Mouse (Mus musculus) cortical plate, adult 2 months (tissue): ENCODE results near the gene Mfsd6. TPM values are rescaled to one million over a fixed set of nuclear protein-coding genes. Genes with fewer than 3 reads are reported as not detected.
"Not testable (repeated sequence)": the region's sequence is repeated elsewhere in the genome, so short reads cannot be mapped to it uniquely, and the experiment has no call there.

Experiments used
- H3K27ac ChIP-seq: fragments of 200-500 bp; 2 replicates; pipeline ENCODE4 v1.5.1; 2012; ENCODE audit warnings: low read length, control low read depth, inconsistent platforms; ENCODE audit not compliant: insufficient read depth
- H3K4me1 ChIP-seq: fragments of 200-500 bp; 2 replicates; pipeline ENCODE4 v1.6.1; 2011; ENCODE audit warnings: low read length; ENCODE audit not compliant: control insufficient read depth, insufficient read depth
- H3K4me3 ChIP-seq: fragments of 200-500 bp; 2 replicates; pipeline ENCODE4 v1.5.1; 2011; ENCODE audit warnings: mild to moderate bottlenecking, low read length, control low read depth; ENCODE audit not compliant: insufficient read depth
- CTCF ChIP-seq: fragments of 200-500 bp; IDR thresholded peaks from 2 replicates; pipeline ENCODE4 v1.5.1; 2011; ENCODE audit warnings: mild to moderate bottlenecking, control low read depth, low read length; ENCODE audit not compliant: insufficient read depth; ENCODE audit errors: extremely low read depth
- POLR2A ChIP-seq: fragments of 200-500 bp; IDR thresholded peaks from 2 replicates; pipeline ENCODE4 v1.6.1; 2011; ENCODE audit warnings: mild to moderate bottlenecking, low read length, control low read depth; ENCODE audit not compliant: insufficient read depth; ENCODE audit errors: extremely low read depth
- polyA plus RNA-seq: library from polyadenylated mRNA; depleted of rRNA; stranded (reverse); fragments of >200 nt; gene quantifications from 2 replicates; pipeline ENCODE4 v1.2.3, GENCODE M21; 2012

Gene Mfsd6
- polyA plus RNA-seq, 1 experiment, result 45.8 TPM

GRCm38 (mm10) chr1:52714021-52714420, 13.2 kb downstream of the Mfsd6 start:
- H3K4me3 ChIP-seq, result no peak overlapping the region
- H3K27ac ChIP-seq, result 0 out of 2 replicates have a peak overlapping the region, but pooled peaks have one; percentile 35
- TF ChIP-seq POLR2A, result no peak
- no peak for TF ChIP-seq CTCF
- peaks cover 10% of the 10 kb centered on the region; the same call in 1 of the 2 replicates for H3K4me1 ChIP-seq

GRCm38 (mm10) chr1:52708745-52709144, 18.5 kb downstream of the Mfsd6 start:
- H3K27ac ChIP-seq, result no peak overlapping the region
- H3K4me3 ChIP-seq, result no peak overlapping the region
- H3K4me1 ChIP-seq, result peaks cover 5% of the 10 kb centered on the region; the same call in 1 of the 2 replicates
- TF ChIP-seq CTCF (no peak), POLR2A (no peak)

- H3K27ac ChIP-seq, result no peak overlapping the region
- H3K4me3 ChIP-seq, result no peak overlapping the region
- no peak for TF ChIP-seq CTCF
- TF ChIP-seq POLR2A, result no peak
- peaks cover 4% of the 10 kb centered on the region; the same call in 1 of the 2 replicates for H3K4me1 ChIP-seq
Observed at GRCm38 (mm10) chr1:52707030-52707429, 20.2 kb downstream of the Mfsd6 start.

- no peak for TF ChIP-seq CTCF
- Histone ChIP-seq H3K27ac (no peak overlapping the region), H3K4me1 (peaks cover 5% of the 10 kb centered on the region; the same call in 1 of the 2 replicates), H3K4me3 (no peak overlapping the region)
Observed at GRCm38 (mm10) chr1:52702738-52703491, 24.3 kb downstream of the Mfsd6 start.

DNA sequence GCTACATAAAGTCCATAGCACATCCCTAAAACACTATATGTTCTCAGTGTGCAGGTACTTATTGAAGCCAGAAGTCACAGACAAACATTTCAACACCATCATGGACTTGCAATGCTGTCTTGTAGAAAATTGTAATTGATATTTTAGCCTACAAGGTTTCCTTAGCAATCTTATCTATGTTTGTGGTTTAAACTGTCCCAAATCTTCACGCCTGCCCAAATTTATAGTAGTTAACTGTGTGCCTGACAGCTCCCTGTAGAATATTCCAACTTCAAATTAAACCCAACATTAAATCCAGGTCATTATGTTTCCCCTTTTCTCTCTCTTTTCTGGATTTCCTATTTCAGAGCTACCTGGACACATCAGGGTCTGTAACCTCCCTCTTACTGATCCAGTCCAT, 25.3 kb downstream of the Mfsd6 start:
- Histone ChIP-seq H3K27ac (no peak overlapping the region), H3K4me3 (no peak overlapping the region), H3K4me1 (peaks cover 5% of the 10 kb centered on the region; the same call in 1 of the 2 replicates)
- TF ChIP-seq CTCF, result no peak
- no peak for TF ChIP-seq POLR2A

GRCm38 (mm10) chr1:52694456-52694855, 32.8 kb downstream of the Mfsd6 start:
- H3K27ac ChIP-seq, H3K4me1 ChIP-seq, H3K4me3 ChIP-seq: not testable (repeated sequence)

DNA sequence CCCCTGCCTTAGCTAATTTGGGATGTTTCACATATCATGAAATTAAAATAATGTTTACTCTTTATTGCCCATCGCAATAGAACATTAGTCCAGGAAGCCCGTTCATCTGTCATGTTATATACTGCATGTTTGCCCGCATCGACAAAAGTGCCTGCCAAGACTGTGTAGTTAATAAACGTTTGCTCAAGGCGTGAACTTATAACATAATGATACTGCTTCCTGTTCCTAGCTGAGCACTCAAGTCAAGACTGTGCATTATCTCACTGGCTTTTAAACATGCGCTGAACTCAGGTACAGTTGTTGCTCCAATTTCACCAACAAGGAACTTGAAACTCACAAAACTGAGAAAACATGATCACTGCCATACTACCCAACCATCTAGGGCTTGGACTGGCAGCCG, 39.6 kb downstream of the Mfsd6 start:
- TF ChIP-seq CTCF (no peak), POLR2A (no peak)
- no peaks in the 10 kb centered on the region; the same call in 1 of the 2 replicates for H3K4me1 ChIP-seq
- no peak overlapping the region for H3K4me3 ChIP-seq
- no peak overlapping the region for H3K27ac ChIP-seq

DNA sequence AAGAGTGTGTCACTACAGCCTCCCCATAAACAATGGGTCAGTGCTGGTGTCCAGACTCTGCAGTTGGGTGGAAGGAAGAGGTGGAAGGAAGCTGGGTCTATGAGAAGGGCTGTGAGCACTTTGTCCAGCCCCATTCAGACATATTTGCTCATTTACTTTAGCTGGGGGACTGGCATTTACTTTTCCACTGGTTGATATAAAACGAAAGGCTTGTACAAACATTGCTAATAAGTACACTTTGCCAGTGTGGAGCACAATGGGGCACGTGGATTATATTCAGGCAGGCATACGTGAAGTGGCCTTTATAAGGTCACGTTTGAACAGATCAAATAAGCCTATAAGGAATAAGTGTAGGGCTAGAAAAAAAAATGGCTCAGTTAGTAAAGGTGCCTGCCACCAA, 43.7 kb downstream of the Mfsd6 start:
- H3K27ac ChIP-seq, result no peak overlapping the region
- no peaks in the 10 kb centered on the region; the same call in 1 of the 2 replicates for H3K4me1 ChIP-seq
- no peak overlapping the region for H3K4me3 ChIP-seq
- TF ChIP-seq CTCF (no peak), POLR2A (no peak)

- no peaks in the 10 kb centered on the region for H3K4me1 ChIP-seq
- H3K27ac ChIP-seq, result no peak overlapping the region
- no peak for TF ChIP-seq CTCF
- no peak for TF ChIP-seq POLR2A
- no peak overlapping the region for H3K4me3 ChIP-seq
Observed at GRCm38 (mm10) chr1:52676621-52677020, 50.6 kb downstream of the Mfsd6 start.
